In genomic region chr17:31570321-31570925, GRCm38 (mm10) we compare ENCODE assay signal across 9 mouse cellular contexts. TPM values are rescaled to one million over a fixed set of nuclear protein-coding genes. Genes with fewer than 3 reads are reported as not detected.
DNase-seq lines count a peak whose midpoint lies in the region; ATAC-seq lines count a peak whose summit lies in the region.
"Had no signal": no experiment of that assay in that cellular context is flagged by ENCODE, and none has a peak within 500 bp of the region (broad histone marks: within the 10 kb centered on the region; RNA-seq: fewer than 3 reads in every experiment).

No protein-coding gene starts in this region.

- 61% methylated on average over 9 of the region's 9 CpGs for WGBS in heart, embryonic 16.5 days
- WGBS in limb, embryonic 15.5 days: 83% methylated on average over 9 of the region's 9 CpGs

- no peak overlapping the region; the same call in 1 of the 2 replicates for H3K27ac ChIP-seq in heart, embryonic 16.5 days (ENCODE audit: low read length)
- no peak overlapping the region for H3K27ac ChIP-seq in limb, embryonic 15.5 days
- H3K27ac ChIP-seq: midbrain, embryonic 12.5 days had no signal

- DNase-seq in heart, postnatal 10 days: no peak
- peak; percentile 33 to 74 for DNase-seq in thymus, postnatal 10 days (ENCODE audit: low spot score in 2 of 2)
- no peak for DNase-seq in thymus, adult 18-20 months
- peak; percentile 39 for DNase-seq in embryo, embryonic 9.5 days (ENCODE audit: extremely low spot score)
- no peak for DNase-seq in cerebellum, adult 8-10 months
- no peak for DNase-seq in adrenal gland, postnatal 14 days

- H3K4me1 ChIP-seq in heart, embryonic 16.5 days (ENCODE audit: control insufficient read depth, insufficient read depth, low read length): peaks cover 40% of the 10 kb centered on the region
- peaks cover 35% of the 10 kb centered on the region for H3K4me1 ChIP-seq in limb, embryonic 15.5 days

- no peak overlapping the region for H3K4me2 ChIP-seq in heart, embryonic 16.5 days (ENCODE audit: low read depth, low read length)
- H3K4me2 ChIP-seq in limb, embryonic 15.5 days: no peak overlapping the region
- H3K4me2 ChIP-seq: midbrain, embryonic 12.5 days had no signal

- no peak overlapping the region for H3K9ac ChIP-seq in heart, embryonic 16.5 days (ENCODE audit: low read length)
- no peak overlapping the region for H3K9ac ChIP-seq in limb, embryonic 15.5 days
- H3K9ac ChIP-seq: midbrain, embryonic 12.5 days had no signal

- no peaks in the 10 kb centered on the region for H3K9me3 ChIP-seq in heart, embryonic 16.5 days (replicated peaks; ENCODE audit: control insufficient read depth, low read length)
- no peaks in the 10 kb centered on the region for H3K9me3 ChIP-seq in limb, embryonic 15.5 days
- H3K9me3 ChIP-seq: midbrain, embryonic 12.5 days had no signal

- ATAC-seq in heart, embryonic 16.5 days (replicated peaks; ENCODE audit: extremely low read depth, insufficient read depth, low FRiP score): peak; percentile 42
- peak; percentile 70; the same call in 1 of the 2 replicates for ATAC-seq in limb, embryonic 15.5 days (ENCODE audit: insufficient number of reproducible peaks, low FRiP score, low TSS enrichment, low read depth)

- intact Hi-C loops in heart, postnatal 10 days (cut with DNase I): no loop called here

- no peak overlapping the region for H3K4me3 ChIP-seq in heart, embryonic 16.5 days (ENCODE audit: low read length)
- no peak overlapping the region for H3K4me3 ChIP-seq in limb, embryonic 15.5 days
- H3K4me3 ChIP-seq: midbrain, embryonic 12.5 days had no signal

- no peaks in the 10 kb centered on the region for H3K36me3 ChIP-seq in heart, embryonic 16.5 days (ENCODE audit: control insufficient read depth, insufficient read depth)
- no peaks in the 10 kb centered on the region for H3K36me3 ChIP-seq in limb, embryonic 15.5 days
- H3K36me3 ChIP-seq: midbrain, embryonic 12.5 days had no signal

- H3K27me3 ChIP-seq in heart, embryonic 16.5 days (ENCODE audit: control insufficient read depth, insufficient read depth, low read length): no peaks in the 10 kb centered on the region
- no peaks in the 10 kb centered on the region for H3K27me3 ChIP-seq in limb, embryonic 15.5 days
- H3K27me3 ChIP-seq: midbrain, embryonic 12.5 days had no signal

RNA-seq across cellular contexts. Expression of gene Pknox1, which starts 5.9 kb away (rescaled TPM):
- polyA plus RNA-seq in heart, embryonic 16.5 days (2015; fragmentation: Nextera tagmentation; extraction: Ambion mirVana): 17.9 and 20.6 TPM in 2 replicates
- total RNA-seq in heart, postnatal 10 days (2021): 10 to 100 TPM; 13.5 to 16.2 TPM
- 30.8 and 32.2 TPM in 2 replicates for polyA plus RNA-seq in limb, embryonic 15.5 days (2015; fragmentation: Nextera tagmentation; extraction: Ambion mirVana)
- total RNA-seq in adrenal gland, postnatal 14 days (2021): 21.4 and 22.1 TPM in 2 replicates

RNA-seq across cellular contexts. Expression of gene Ndufv3, which starts 50.5 kb away (rescaled TPM):
- polyA plus RNA-seq in heart, embryonic 16.5 days (2015; fragmentation: Nextera tagmentation; extraction: Ambion mirVana): 625 and 628 TPM in 2 replicates
- total RNA-seq in heart, postnatal 10 days (2021): 1,000 to 10,000 TPM; 1,163 to 1,168 TPM
- 251 and 280 TPM in 2 replicates for polyA plus RNA-seq in limb, embryonic 15.5 days (2015; fragmentation: Nextera tagmentation; extraction: Ambion mirVana)
- total RNA-seq in adrenal gland, postnatal 14 days (2021): 547 and 568 TPM in 2 replicates

RNA-seq across cellular contexts. Expression of gene Wdr4, which starts 50.6 kb away (rescaled TPM):
- 20.2 and 21.8 TPM in 2 replicates for polyA plus RNA-seq in heart, embryonic 16.5 days (2015; fragmentation: Nextera tagmentation; extraction: Ambion mirVana)
- total RNA-seq in heart, postnatal 10 days (2021): 10 to 100 TPM; 11.8 to 11.9 TPM
- 33.8 and 35.2 TPM in 2 replicates for polyA plus RNA-seq in limb, embryonic 15.5 days (2015; fragmentation: Nextera tagmentation; extraction: Ambion mirVana)
- total RNA-seq in adrenal gland, postnatal 14 days (2021): 22.2 and 26.3 TPM in 2 replicates

Comparison
In these comparisons a context has a peak if more than half of its experiments do, and no peak if none do; other contexts are left out.
1. DNase-seq: peak in thymus, postnatal 10 days (2 of 2) and embryo, embryonic 9.5 days (single experiment); none in heart, postnatal 10 days (0 of 2), thymus, adult 18-20 months (0 of 2), cerebellum, adult 8-10 months (single experiment) and adrenal gland, postnatal 14 days (single experiment).